Mouse (Mus musculus): ENCODE data around the gene Uncx.
"Not testable (repeated sequence)": the region's sequence is repeated elsewhere in the genome, so short reads cannot be mapped to it uniquely, and the experiment has no call there.

Uncx gene

GRCm38 (mm10) chr5:139561363-139562001 lies 18.2 kb downstream of the Uncx start:
- no peak for DNase-seq (ENCODE audit: low spot score in 2 of 2)

DNA sequence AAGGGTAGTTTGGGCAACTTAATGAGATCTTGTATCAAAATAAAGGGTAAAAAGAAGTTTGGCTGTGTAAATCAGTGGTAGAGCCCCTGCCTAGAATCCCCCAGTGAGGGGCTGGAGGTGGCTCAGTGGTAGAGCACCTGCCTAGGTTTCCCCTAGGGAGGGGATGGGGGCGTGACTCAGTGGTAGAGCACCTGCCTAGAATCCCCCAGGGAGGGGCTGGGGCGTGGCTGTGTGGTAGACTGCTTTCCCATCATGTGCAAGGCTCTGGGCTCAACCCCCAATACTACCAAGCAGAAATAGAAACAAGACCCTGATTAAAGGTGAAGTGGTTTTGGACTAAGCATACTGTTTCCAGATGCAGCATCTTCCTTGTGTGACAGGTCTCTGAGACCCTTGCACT lies 21.4 kb downstream of the Uncx start:
- DNase-seq (ENCODE audit: low spot score in 2 of 2) = no peak

- no peak for DNase-seq (ENCODE audit: low spot score in 2 of 2)
Measured at GRCm38 (mm10) chr5:139565462-139565861, 22.2 kb downstream of the Uncx start.

DNA sequence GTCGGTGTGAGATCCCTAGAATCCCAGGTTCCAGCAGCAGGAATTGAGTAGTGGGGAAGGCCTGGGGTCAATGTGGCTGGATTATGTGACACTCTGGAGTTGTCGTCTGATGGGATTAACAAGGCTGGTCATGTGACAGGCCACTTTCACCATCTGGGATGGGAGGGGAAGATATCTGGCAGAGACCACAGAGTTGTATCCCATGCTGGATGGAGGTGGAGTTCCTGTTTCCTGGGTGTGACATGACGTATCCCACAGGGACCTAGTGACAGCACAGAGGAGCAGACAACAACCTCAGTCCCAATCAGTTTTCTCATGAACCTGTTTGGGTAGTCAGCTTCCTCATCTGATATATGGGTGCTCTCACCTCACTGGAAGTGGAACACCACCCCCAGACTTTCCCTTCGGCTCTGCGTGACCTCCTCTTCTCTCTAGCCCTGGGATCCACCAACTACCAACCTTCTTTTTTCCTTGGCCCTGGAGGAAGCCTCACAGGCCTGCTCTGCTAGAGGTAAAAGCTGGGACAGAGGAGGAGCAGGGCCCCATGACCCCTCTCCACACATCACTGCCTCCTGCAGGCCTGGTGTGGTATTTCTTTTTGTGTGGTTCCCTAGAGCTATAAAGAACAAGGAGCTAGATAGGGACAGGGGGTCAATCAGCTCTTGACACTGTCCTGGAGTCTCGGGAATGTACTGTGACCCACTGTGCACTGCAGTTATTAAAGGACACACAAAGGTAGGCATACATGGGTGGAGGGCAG lies 23.5 kb downstream of the Uncx start:
- DNase-seq (ENCODE audit: low spot score in 2 of 2) = no peak

DNA sequence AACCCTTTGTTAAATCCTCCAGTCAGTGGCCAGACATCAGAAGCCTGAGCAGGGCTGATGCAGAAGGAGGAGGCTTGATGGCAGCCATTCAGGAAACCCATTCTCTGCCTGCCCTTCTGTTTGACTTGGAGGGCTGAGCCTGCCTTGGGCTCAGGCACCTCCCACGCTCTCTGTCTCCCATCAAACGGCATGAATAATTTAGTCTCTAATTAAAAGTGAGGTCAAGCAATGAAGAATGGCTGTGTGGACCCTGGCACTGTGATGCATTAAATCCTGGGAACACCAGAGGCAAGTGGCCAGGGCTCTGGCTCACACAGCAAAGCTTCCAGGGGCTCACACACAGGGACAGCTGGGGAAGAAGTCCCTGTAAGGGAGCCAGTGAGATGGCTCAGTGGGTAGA lies 24.8 kb downstream of the Uncx start:
- no peak for DNase-seq (ENCODE audit: low spot score in 2 of 2)

- DNase-seq (ENCODE audit: low spot score in 2 of 2) = no peak
Measured at GRCm38 (mm10) chr5:139572526-139572925, 29.2 kb downstream of the Uncx start.

DNA sequence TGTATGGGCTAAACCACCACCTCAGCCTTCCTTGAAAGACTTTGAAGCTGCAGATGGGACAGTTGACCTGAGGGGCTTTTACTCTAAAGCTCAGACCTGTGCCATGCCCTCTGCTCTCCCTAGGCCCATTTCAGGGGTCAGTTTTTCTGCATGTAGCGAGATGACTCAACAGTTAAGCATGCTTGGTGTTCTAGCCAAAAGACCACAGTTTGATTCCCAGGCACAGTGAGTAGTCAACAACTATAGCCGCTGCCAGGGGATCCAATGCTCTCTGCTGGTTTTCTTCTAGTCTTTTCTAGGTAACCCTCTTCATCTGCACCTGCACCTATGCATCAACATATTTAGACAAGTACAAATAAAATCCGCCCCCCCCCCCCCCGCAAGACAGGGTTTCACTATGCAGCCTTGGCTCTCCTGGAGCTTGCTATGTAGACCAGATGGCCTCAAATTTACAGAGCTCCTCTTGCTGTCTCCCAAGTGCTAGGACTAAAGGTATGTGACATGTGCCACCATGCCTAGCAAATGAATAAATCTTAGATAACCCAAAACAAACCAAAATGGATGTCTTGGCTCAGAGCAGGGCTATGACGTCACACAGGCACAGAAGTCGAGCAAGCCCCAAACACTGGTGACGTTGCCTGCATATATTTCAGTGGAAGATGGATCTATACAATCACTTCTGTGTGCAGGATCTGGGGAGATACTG lies 30.5 kb downstream of the Uncx start:
- no peak for DNase-seq (ENCODE audit: low spot score in 2 of 2)

- DNase-seq (ENCODE audit: low spot score in 2 of 2) = no peak
Measured at GRCm38 (mm10) chr5:139575054-139575453, 31.8 kb downstream of the Uncx start.

DNA sequence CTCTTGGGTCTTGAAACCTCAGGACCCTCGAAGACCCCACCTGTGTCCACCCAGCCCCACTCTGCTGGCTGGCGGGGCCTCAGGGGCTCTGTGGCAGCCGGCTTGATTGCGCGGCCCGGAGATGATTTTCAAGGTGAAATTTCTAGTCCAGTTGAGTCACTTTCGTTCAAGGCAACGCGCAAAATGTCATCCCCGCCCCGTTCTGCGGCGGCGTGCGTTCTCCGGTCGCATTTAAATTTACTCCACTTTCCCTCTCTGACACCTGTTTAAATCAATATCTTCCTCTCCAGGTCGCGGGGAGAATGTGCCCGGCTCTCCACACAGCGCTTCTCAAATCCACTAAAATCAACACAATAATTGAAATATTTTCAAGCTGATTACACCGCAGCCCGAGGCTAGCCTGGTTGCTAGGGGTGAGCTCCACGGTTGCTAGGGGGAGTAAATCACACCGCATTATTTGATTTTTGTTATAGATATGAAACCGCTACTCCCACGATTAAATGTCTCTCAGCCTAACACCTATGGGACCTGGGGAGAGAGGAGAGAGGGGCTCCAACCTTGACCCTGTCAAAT lies 37.0 kb downstream of the Uncx start:
- DNase-seq (ENCODE audit: low spot score in 2 of 2) = no peak

DNA sequence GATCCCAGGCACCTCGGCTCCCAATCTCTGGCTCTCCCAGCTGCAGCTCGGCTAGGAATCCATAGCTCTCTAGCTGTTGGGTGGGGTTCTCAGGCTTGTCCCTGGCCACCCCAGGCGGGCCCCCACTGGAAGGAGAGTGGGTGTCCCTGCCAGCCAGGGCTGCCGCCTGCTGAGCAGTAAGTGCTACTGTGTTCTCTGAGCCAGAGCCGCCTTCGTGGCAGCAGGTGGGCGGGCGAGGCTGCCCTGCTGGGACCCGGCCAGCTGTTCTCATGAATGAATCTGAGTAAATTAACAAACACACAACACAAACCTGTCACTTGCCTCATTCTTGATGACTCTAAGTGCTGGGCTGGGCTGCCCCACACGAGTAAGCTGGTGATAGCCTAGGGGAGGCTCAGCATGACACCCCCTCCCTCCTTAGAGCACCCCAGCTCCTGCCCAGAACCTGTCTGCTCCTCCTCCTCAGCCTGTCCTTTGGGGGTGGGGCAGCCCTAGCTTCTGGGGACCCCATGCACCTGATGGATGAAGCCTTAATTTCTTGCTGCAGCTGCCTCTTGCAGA lies 38.1 kb downstream of the Uncx start:
- no peak for DNase-seq (ENCODE audit: low spot score in 2 of 2)

DNA sequence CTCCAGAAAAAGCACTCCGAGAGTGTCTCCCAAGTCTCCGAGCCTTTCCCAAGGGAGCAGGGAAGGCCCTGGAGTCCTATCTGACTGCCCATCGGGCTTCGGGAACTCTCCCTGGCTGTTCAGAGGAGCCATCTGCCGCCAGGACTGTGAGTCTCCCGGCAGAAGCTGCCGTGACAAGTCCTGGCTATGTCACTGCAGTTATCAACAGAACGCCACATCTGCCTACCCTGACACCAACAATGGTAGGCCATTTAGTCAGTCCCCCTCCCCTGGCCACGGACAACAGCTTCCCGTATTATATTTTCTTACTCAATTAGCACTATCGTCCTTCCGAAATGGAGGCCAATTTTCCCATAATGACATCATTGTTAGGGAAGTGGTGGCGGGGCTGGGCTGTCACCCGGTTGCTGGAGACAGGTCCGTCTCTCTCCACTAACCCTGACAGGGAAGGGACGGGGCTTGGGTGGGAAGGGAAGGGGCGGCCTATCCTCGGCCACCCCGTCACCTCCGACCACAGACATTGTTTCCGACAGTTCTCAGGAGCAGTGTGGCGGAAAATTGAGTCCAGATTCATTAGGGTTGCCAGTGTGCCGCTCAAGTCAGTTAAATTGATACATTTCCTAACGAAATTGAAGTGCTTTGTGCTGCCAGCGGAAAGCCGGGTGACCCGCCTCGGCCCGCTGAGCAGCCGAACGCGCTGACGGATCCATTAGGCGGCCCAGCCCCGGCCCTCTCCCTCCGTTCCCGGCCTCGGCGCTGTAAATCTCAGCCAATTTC lies 41.9 kb downstream of the Uncx start:
- peak in 1 of 2 experiments; percentile 22 for DNase-seq (ENCODE audit: low spot score in 2 of 2)

GRCm38 (mm10) chr5:139585748-139586060 lies 42.4 kb downstream of the Uncx start:
- DNase-seq (ENCODE audit: low spot score in 2 of 2) = no peak

GRCm38 (mm10) chr5:139587459-139587858 lies 44.2 kb downstream of the Uncx start:
- DNase-seq (ENCODE audit: low spot score in 2 of 2) = not testable (repeated sequence)

DNA sequence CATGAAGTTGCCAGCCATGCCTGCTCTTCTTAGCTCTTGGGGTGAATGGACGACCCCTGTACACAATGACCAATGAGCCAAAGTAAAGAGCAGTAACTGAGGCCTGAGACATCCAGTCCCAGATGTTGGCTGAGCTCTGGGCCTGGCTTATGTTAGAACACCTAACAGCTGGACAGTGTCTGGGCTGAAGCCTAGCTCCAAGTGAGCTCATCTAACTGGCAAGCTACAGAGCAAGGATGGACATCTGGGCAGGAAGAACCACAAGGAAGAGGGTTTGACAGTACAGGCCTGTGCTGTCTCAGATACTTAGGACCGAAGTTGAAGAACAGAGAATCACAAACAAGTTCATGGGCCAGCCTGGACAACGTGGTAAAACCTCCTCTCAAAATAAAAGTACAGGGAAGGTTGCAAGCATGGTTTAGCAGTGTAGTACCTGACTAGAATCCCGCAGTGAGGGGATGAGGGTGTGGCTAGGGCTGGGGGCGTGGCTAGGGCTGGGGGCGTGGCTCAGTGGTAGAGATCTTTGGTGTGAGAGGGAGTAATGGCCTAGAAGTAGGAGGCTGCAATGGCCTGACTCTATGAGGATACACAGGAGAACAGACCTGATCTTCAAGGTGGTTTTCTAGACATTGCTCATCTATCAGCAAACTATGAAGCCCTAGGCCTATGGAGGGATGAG lies 47.5 kb downstream of the Uncx start:
- DNase-seq (ENCODE audit: low spot score in 2 of 2) = peak in 1 of 2 experiments; percentile 32

GRCm38 (mm10) chr5:139592011-139592410 lies 48.7 kb downstream of the Uncx start:
- no peak for DNase-seq (ENCODE audit: low spot score in 2 of 2)

- no peak for DNase-seq (ENCODE audit: low spot score in 2 of 2)
Measured at GRCm38 (mm10) chr5:139592850-139593249, 49.6 kb downstream of the Uncx start.

GRCm38 (mm10) chr5:139593746-139594145 lies 50.5 kb downstream of the Uncx start:
- DNase-seq (ENCODE audit: low spot score in 2 of 2) = no peak

DNA sequence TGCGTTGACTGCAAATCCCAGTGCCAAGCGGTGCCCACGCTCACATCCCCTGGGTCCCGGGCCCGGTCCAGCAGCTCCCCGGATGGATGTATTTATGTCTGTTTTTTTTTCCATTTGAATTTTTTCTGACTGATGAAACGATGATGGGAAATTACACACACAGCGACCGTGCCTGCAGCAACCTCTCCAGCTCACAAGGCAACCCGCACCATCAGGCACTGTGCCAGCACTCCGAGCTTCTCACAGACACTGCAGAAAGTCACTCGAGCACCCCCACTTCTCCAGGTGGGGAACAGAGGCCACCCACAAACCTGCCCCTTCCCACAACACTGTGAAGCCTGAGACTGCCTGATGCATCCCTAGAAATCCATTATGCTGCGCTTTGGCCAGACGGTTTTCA lies 51.7 kb downstream of the Uncx start:
- no peak for DNase-seq (ENCODE audit: low spot score in 2 of 2)
